Mouse (Mus musculus) MEL (cell line): ENCODE measurements at regions not wholly inside any gene's neighbourhood (a gene's known extent, or its start where the extent isn't known, plus 50 kb on each side); places are given as distances from the start of the nearest gene placed in this dataset.

Source experiments
- DNase-seq: peaks from one replicate; pipeline ENCODE4 v3.0.0; 2011; ENCODE audit warnings: low read depth, low spot score
- H3K27ac ChIP-seq: 2 replicates; pipeline ENCODE4 v1.5.1; 2012; ENCODE audit warnings: low read depth, mild to moderate bottlenecking, control low read depth, low read length, moderate library complexity; ENCODE audit not compliant: control insufficient read depth
- H3K27me3 ChIP-seq, 2 experiments: fragments of 150-350 bp in 1 of 2; sonication (generic) in 1 of 2; 2 replicates each; pipeline ENCODE4 v1.6.1; 2012; ENCODE audit warnings: low read length in 2 of 2, mild to moderate bottlenecking in 2 of 2, improper control_type of control experiment in 1 of 2, moderate library complexity in 1 of 2; ENCODE audit not compliant: insufficient read depth in 2 of 2, control insufficient read depth in 1 of 2
- H3K36me3 ChIP-seq, 2 experiments: 2 replicates each; pipeline ENCODE4 v1.6.1; 2012 to 2014; ENCODE audit warnings: low read length in 2 of 2, improper control_type of control experiment in 1 of 2, inconsistent platforms in 1 of 2, mild to moderate bottlenecking in 1 of 2; ENCODE audit not compliant: insufficient read depth in 2 of 2, control insufficient read depth in 1 of 2
- H3K4me1 ChIP-seq, 2 experiments: fragments of 150-350 bp in 1 of 2; sonication (generic) in 1 of 2; 2 replicates each; pipeline ENCODE4 v1.6.1; 2012; ENCODE audit warnings: low read length in 2 of 2, improper control_type of control experiment in 1 of 2, mild to moderate bottlenecking in 1 of 2; ENCODE audit not compliant: insufficient read depth in 2 of 2, control insufficient read depth in 1 of 2
- H3K4me3 ChIP-seq, 2 experiments: fragments of 150-350 bp in 1 of 2; sonication (generic) in 1 of 2; 2 replicates each; pipeline ENCODE4 v1.5.1; 2012; ENCODE audit warnings: low read depth in 2 of 2, low read length in 2 of 2, mild to moderate bottlenecking in 2 of 2, moderate library complexity in 2 of 2, control low read depth in 1 of 2, improper control_type of control experiment in 1 of 2; ENCODE audit not compliant: control insufficient read depth in 1 of 2, insufficient read depth in 1 of 2
- H3K79me2 ChIP-seq: 2 replicates; pipeline ENCODE4 v1.6.1; 2012; ENCODE audit warnings: mild to moderate bottlenecking, low read length, moderate library complexity; ENCODE audit not compliant: control insufficient read depth, poor library complexity, insufficient read depth
- H3K9ac ChIP-seq: 2 replicates; pipeline ENCODE4 v1.6.1; 2012; ENCODE audit warnings: low read depth, mild to moderate bottlenecking, control low read depth, low read length, moderate library complexity; ENCODE audit not compliant: control insufficient read depth, poor library complexity, severe bottlenecking
- H3K9me3 ChIP-seq: fragments of 150-350 bp; sonication (generic); replicated peaks from 2 replicates; pipeline ENCODE4 v1.6.1; 2012; ENCODE audit warnings: mild to moderate bottlenecking, low read length, improper control_type of control experiment, moderate library complexity; ENCODE audit not compliant: insufficient read depth
- CHD1 ChIP-seq: IDR thresholded peaks from 2 replicates; pipeline ENCODE4 v1.6.1; 2012; ENCODE audit warnings: low read depth, mild to moderate bottlenecking, inconsistent platforms, low read length, improper control_type of control experiment
- CHD2 ChIP-seq: IDR thresholded peaks from 2 replicates; pipeline ENCODE4 v1.6.1; 2011; ENCODE audit warnings: low read length, improper control_type of control experiment
- E2F4 ChIP-seq: IDR thresholded peaks from 2 replicates; pipeline ENCODE4 v1.6.1; 2011; ENCODE audit warnings: low read depth, low read length, improper control_type of control experiment, borderline replicate concordance
- ELF1 ChIP-seq: IDR thresholded peaks from 2 replicates; pipeline ENCODE4 v1.6.1; 2014; ENCODE audit warnings: low read depth, mild to moderate bottlenecking, inconsistent platforms, low read length, improper control_type of control experiment, moderate library complexity
- GATA1 ChIP-seq: IDR thresholded peaks from 2 replicates; pipeline ENCODE4 v1.6.1; 2011; ENCODE audit warnings: low read depth, low read length, improper control_type of control experiment
- KAT2A ChIP-seq: conservative IDR thresholded peaks from 2 replicates; pipeline ENCODE4 v1.6.1; 2012; ENCODE audit warnings: low read depth, low read length, improper control_type of control experiment, inconsistent platforms
- MAZ ChIP-seq: IDR thresholded peaks from 2 replicates; pipeline ENCODE4 v1.6.1; 2012; ENCODE audit warnings: low read depth, mild to moderate bottlenecking, inconsistent platforms, low read length, improper control_type of control experiment
- MXI1 ChIP-seq: IDR thresholded peaks from 2 replicates; pipeline ENCODE4 v1.6.1; 2011; ENCODE audit warnings: mild to moderate bottlenecking, low read depth, low read length, improper control_type of control experiment
- MYB ChIP-seq: IDR thresholded peaks from 2 replicates; pipeline ENCODE4 v1.6.1; 2011; ENCODE audit warnings: mild to moderate bottlenecking, low read depth, low read length, improper control_type of control experiment
- MYC ChIP-seq: IDR thresholded peaks from 2 replicates; pipeline ENCODE4 v1.6.1; 2011; ENCODE audit warnings: low read depth, mild to moderate bottlenecking, low read length, improper control_type of control experiment, moderate library complexity
- NRF1 ChIP-seq: IDR thresholded peaks from 2 replicates; pipeline ENCODE4 v1.6.1; 2014; ENCODE audit warnings: low read depth, mild to moderate bottlenecking, inconsistent platforms, low read length, improper control_type of control experiment, moderate library complexity; ENCODE audit not compliant: poor library complexity, insufficient read depth, severe bottlenecking
- POLR2AphosphoS5 ChIP-seq: IDR thresholded peaks from 2 replicates; pipeline ENCODE4 v1.6.1; 2012; ENCODE audit warnings: low read depth, borderline replicate concordance, mild to moderate bottlenecking, inconsistent platforms, low read length, moderate library complexity, mixed read lengths
- RCOR1 ChIP-seq: IDR thresholded peaks from 2 replicates; pipeline ENCODE4 v1.6.1; 2012; ENCODE audit warnings: low read depth, mild to moderate bottlenecking, inconsistent platforms, low read length, improper control_type of control experiment
- SMC3 ChIP-seq: IDR thresholded peaks from 2 replicates; pipeline ENCODE4 v1.6.1; 2011; ENCODE audit warnings: low read depth, low read length, improper control_type of control experiment
- TAL1 ChIP-seq: IDR thresholded peaks from 2 replicates; pipeline ENCODE4 v1.6.1; 2012; ENCODE audit warnings: mild to moderate bottlenecking, inconsistent platforms, low read length, moderate library complexity, mixed read lengths
- TBP ChIP-seq: IDR thresholded peaks from 2 replicates; pipeline ENCODE4 v1.8.0; 2011; ENCODE audit warnings: low read depth, low read length, improper control_type of control experiment
- UBTF ChIP-seq: IDR thresholded peaks from 2 replicates; pipeline ENCODE4 v1.6.1; 2012; ENCODE audit warnings: low read depth, mild to moderate bottlenecking, inconsistent platforms, low read length, improper control_type of control experiment, moderate library complexity, borderline replicate concordance; ENCODE audit not compliant: insufficient read depth
- USF2 ChIP-seq, 2 experiments: IDR thresholded peaks; 2 replicates each; pipeline ENCODE4 v1.6.1; 2011 to 2012; ENCODE audit warnings: improper control_type of control experiment in 2 of 2, low read length in 2 of 2, borderline replicate concordance in 1 of 2, inconsistent platforms in 1 of 2, low read depth in 1 of 2, mild to moderate bottlenecking in 1 of 2; ENCODE audit not compliant: insufficient read depth in 1 of 2
- ZKSCAN1 ChIP-seq: IDR thresholded peaks from 2 replicates; pipeline ENCODE4 v1.6.1; 2012; ENCODE audit warnings: low read depth, mild to moderate bottlenecking, inconsistent platforms, low read length, improper control_type of control experiment, moderate library complexity
- ZMIZ1 ChIP-seq: IDR thresholded peaks from 2 replicates; pipeline ENCODE4 v1.6.1; 2012; ENCODE audit warnings: low read depth, mild to moderate bottlenecking, inconsistent platforms, low read length, improper control_type of control experiment, moderate library complexity
- ZNF384 ChIP-seq: IDR thresholded peaks from 2 replicates; pipeline ENCODE4 v1.6.1; 2012; ENCODE audit warnings: low read depth, mild to moderate bottlenecking, inconsistent platforms, low read length, improper control_type of control experiment

GRCm38 (mm10) chr2:53796605-53797004 is 288.7 kb downstream of the Rprm start:
- Histone ChIP-seq H3K4me1 (no peaks in the 10 kb centered on the region), H3K9me3 (no peaks in the 10 kb centered on the region), H3K79me2 (no peaks in the 10 kb centered on the region), H3K4me3 (no peak overlapping the region), H3K36me3 (no peaks in the 10 kb centered on the region), H3K27me3 (no peaks in the 10 kb centered on the region), H3K9ac (no peak overlapping the region), H3K27ac (no peak overlapping the region)
- no peak for TF ChIP-seq USF2 (IDR thresholded peaks at IDR 0.05; ENCODE audit: borderline replicate concordance in 1 of 2, insufficient read depth in 1 of 2, low read depth in 1 of 2, low read length in 2 of 2)
- no peak for TF ChIP-seq RCOR1
- TF ChIP-seq ZKSCAN1 = no peak
- no peak for DNase-seq

GRCm38 (mm10) chr2:53803666-53804065 is 281.7 kb downstream of the Rprm start:
- no peak overlapping the region for H3K9ac ChIP-seq

GRCm38 (mm10) chr2:53850815-53851528 is 234.4 kb downstream of the Rprm start:
- H3K79me2 ChIP-seq = no peaks in the 10 kb centered on the region
- H3K36me3 ChIP-seq = no peaks in the 10 kb centered on the region
- no peaks in the 10 kb centered on the region for H3K4me1 ChIP-seq
- DNase-seq = no peak
- no peak overlapping the region for H3K4me3 ChIP-seq
- H3K9ac ChIP-seq = no peak overlapping the region
- no peaks in the 10 kb centered on the region for H3K27me3 ChIP-seq
- TF ChIP-seq POLR2AphosphoS5 (no peak), NRF1 (no peak), USF2 (IDR thresholded peaks at IDR 0.05; ENCODE audit: borderline replicate concordance in 1 of 2, insufficient read depth in 1 of 2, low read depth in 1 of 2, low read length in 2 of 2) (no peak), MXI1 (no peak), CHD1 (no peak), ELF1 (no peak), MYB (no peak), E2F4 (no peak), TAL1 (no peak), GATA1 (no peak), MYC (no peak), ZMIZ1 (no peak), SMC3 (no peak), MAZ (no peak), KAT2A (no peak), TBP (no peak), CHD2 (no peak), UBTF (no peak), ZNF384 (no peak)
- no peaks in the 10 kb centered on the region for H3K9me3 ChIP-seq
- H3K27ac ChIP-seq = no peak overlapping the region

More at GRCm38 (mm10) chr2:53803666-53804065, 281.7 kb downstream of the Rprm start:
- no peak overlapping the region for H3K27ac ChIP-seq
- no peak overlapping the region for H3K4me3 ChIP-seq
- no peaks in the 10 kb centered on the region for H3K27me3 ChIP-seq
- H3K4me1 ChIP-seq = no peaks in the 10 kb centered on the region
- H3K36me3 ChIP-seq = no peaks in the 10 kb centered on the region
- TF ChIP-seq MAZ (no peak), GATA1 (no peak), ZKSCAN1 (no peak)
- DNase-seq = no peak
- no peaks in the 10 kb centered on the region for H3K79me2 ChIP-seq
- no peaks in the 10 kb centered on the region for H3K9me3 ChIP-seq
